Mouse (Mus musculus) subcutaneous adipose tissue, adult 2 months (tissue): ENCODE results near the gene Zfp72. TPM values are rescaled to one million over a fixed set of nuclear protein-coding genes. Genes with fewer than 3 reads are reported as not detected.

Source experiments
- polyA plus RNA-seq: library from polyadenylated mRNA; depleted of rRNA; stranded (reverse); fragments of >200 nt; gene quantifications from 2 replicates; pipeline ENCODE4 v1.2.3, GENCODE M21; 2012; ENCODE audit warnings: low replicate concordance; rRNA removed

The Zfp72 gene
- 0.53 and 0.72 TPM in 2 replicates for polyA plus RNA-seq

GRCm38 (mm10) chr13:74390371-74390990, at the start of gene Zfp72:
TSS of gene Zfp72 (minus strand) at chr13:74390836.

GRCm38 (mm10) chr13:74399298-74399839, 8.7 kb upstream of the Zfp72 start, which contains the start of gene Ftl1-ps1:
TSS of gene Ftl1-ps1 (plus strand) at chr13:74399694.

GRCm38 (mm10) chr13:74363859-74364235, 26.8 kb downstream of the Zfp72 start, which contains the start of gene Lrrc14b:
TSS of gene Lrrc14b (minus strand) at chr13:74364005.

GRCm38 (mm10) chr13:74349566-74350434, 40.8 kb downstream of the Zfp72 start, which contains the start of the genes Sdha and Ccdc127:
TSS of gene Sdha (minus strand) at chr13:74350280.
TSS of gene Ccdc127 (plus strand) at chr13:74350309.

Other genes with a start within 250 kb of the Zfp72 start
- 40.1 and 49.6 TPM in 2 replicates for gene Exoc3, start 182.1 kb downstream of the Zfp72 start, polyA plus RNA-seq
- gene Ahrr, start 98.5 kb downstream of the Zfp72 start, polyA plus RNA-seq, result 0.62 and 1.1 TPM in 2 replicates
- gene Pdcd6, start 73.3 kb downstream of the Zfp72 start, polyA plus RNA-seq, result 114 and 115 TPM in 2 replicates
- gene Sdha, start 40.6 kb downstream of the Zfp72 start, polyA plus RNA-seq, result 255 and 314 TPM in 2 replicates
- gene Ccdc127, start 40.5 kb downstream of the Zfp72 start, polyA plus RNA-seq, result 5.0 and 6.1 TPM in 2 replicates
- gene Lrrc14b, start 26.8 kb downstream of the Zfp72 start, polyA plus RNA-seq, result 2.3 and 3.4 TPM in 2 replicates
- 71.6 and 129 TPM in 2 replicates for gene Ftl1-ps1, start 8.9 kb upstream of the Zfp72 start, polyA plus RNA-seq
- 1.6 and 1.8 TPM in 2 replicates for gene Zfp825, start 103.2 kb upstream of the Zfp72 start, polyA plus RNA-seq
- 29.9 and 40.9 TPM in 2 replicates for gene Erap1, start 248.7 kb upstream of the Zfp72 start, polyA plus RNA-seq